Mouse (Mus musculus): Measurements from ENCODE around the gene Uqcr11.

DNA sequence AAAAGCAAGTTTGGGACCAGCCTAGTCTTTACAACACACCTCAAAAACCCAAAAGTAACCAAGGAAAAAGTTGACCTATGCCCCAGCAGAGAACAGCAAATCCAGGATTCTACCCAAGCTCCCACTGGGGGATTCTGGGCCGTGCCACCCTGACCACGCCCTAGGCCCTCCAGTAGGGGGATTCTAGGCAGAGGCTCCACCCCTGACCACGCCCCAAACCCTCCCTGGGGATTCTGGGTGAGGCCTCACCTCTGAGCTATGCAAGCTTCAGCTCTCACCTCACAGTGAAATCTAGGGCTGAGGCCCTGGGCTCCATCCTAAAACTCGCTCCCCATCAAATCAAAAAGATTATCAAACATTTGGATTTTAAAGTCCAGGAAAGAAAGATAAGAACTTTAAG lies 16.9 kb upstream of the Uqcr11 start:
- TF ChIP-seq CTCF (conservative IDR thresholded peaks at IDR 0.05; ENCODE audit: low read length): no peak
- TF ChIP-seq POU5F1 (IDR thresholded peaks at IDR 0.05; ENCODE audit: borderline replicate concordance, low read length): no peak

Data from E14TG2a.4 (cell line).